Mouse (Mus musculus): ENCODE results near the gene Pde4d.

Gene Pde4d

DNA sequence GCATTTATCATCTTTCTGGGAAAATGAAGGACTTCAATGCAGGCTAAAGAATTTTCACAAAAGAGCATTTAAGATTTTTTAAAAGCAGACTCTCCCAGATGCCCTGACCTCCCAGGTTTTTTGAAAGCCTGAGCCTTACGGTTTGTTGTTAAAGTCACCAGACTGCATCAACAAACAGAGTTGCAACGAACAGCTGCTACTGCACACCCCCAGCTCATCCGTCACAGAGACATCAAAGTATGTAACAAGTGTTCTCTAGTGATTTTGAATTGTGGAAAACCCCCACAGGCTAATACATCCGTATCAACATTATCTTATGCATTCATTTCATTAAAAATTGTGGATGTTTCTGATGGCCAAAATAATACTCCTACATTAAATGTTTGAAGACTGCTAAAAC lies 841.2 kb downstream of the Pde4d start:
- no peak for DNase-seq (ENCODE audit: low read depth, low spot score)

DNA sequence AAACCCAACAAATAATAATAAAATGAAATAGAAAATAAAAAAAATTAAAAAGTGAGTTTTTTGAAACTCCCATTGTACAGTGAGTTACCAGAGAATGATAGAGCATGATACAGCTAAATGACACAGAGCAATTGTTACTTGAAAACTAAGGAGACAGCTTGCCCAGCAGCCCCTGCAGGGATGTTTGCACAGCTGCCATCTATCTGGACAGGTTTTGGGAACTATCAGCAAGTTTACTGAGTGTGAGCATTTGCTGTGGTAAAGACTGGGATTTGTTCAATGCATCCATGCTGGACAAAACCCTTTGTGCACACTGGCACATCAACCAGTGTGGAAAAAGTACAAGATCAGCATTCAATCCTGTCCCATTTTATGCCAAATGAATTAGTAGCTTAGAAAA lies 843.3 kb downstream of the Pde4d start:
- no peak for DNase-seq (ENCODE audit: low read depth, low spot score)

GRCm38 (mm10) chr13:109296347-109297037 lies 846.7 kb downstream of the Pde4d start:
- DNase-seq (ENCODE audit: low read depth, low spot score): no peak

DNA sequence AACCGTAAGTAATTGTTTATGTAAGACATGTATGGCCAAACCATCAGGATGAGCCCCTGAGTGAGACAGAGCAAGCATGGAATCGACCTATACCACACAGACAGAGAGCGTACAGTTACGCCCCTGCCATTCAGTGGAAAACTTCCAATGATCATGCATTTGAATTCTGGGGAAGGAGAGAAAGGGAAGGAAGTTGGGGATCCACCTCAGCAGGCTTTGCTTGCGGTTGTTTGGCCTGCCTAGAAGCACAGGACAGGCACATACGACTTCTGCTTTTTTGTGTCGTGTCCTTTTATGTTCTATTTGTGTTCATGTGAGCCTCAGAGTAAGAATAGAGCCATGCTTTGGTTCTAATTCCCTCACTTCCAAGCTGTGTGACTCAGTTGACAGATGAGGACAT lies 849.1 kb downstream of the Pde4d start:
- no peak for DNase-seq (ENCODE audit: low read depth, low spot score)

DNA sequence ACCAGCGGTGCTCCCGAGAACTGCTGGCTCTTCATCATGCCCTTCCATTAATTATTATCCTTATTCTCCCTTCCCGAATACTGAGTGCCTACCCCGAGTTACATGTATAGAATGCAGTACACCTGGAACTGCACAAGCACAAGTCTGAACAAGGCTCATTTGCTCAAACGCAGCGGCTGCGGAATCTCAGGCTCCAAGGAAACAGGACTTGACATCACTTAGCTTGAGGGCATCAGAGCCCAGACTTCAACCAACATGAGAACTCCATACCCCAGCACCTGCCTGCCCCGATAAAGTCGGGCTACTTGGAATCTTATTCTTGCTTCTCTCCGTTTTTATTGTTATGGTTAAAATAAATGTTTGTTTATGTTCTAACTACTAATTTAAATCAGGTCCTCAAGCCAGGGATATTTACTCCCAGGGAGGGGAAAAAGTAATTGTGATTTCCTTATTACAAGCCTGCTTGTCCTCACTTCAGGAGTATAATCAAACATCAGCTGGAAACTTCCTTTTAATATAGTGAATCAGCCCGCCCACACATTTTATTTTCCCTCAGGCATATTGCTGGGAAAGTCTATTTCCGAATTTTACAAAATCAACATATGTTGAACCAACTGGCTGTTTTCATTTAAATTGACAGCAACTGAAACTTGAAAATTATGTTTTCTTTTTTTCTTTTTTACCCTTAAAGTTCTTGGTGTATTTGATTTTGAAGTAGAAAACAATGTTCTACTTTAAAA lies 849.9 kb downstream of the Pde4d start:
- DNase-seq (ENCODE audit: low read depth, low spot score): no peak

- DNase-seq (ENCODE audit: low read depth, low spot score): no peak
These were observed 862.8 kb downstream of the Pde4d start for GRCm38 (mm10) chr13:109312542-109312941.

DNA sequence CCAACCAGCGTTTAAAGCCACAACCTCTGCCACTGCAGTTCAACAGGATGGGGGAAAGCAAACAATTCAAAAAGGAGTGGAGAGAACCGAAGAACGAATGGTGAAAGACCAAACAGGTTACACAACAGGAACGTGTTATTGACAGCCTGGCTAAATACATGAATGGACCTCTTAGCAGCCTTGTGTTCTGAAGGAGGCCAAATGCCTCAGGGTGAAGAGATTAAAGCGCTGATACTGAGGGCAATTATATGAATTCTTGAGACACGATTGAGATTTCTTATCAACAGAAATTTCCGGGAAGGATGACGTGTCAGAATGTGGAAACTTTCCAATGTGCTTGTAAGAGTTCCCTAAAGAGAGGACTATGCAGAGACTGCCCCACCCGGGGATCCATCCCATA lies 865.9 kb downstream of the Pde4d start:
- DNase-seq (ENCODE audit: low read depth, low spot score): no peak

- DNase-seq (ENCODE audit: low read depth, low spot score): no peak
These were observed 867.9 kb downstream of the Pde4d start for GRCm38 (mm10) chr13:109317644-109318043.

GRCm38 (mm10) chr13:109318434-109318998 lies 868.8 kb downstream of the Pde4d start:
- no peak for DNase-seq (ENCODE audit: low read depth, low spot score)

GRCm38 (mm10) chr13:109326061-109326460 lies 876.3 kb downstream of the Pde4d start:
- DNase-seq (ENCODE audit: low read depth, low spot score): no peak

DNA sequence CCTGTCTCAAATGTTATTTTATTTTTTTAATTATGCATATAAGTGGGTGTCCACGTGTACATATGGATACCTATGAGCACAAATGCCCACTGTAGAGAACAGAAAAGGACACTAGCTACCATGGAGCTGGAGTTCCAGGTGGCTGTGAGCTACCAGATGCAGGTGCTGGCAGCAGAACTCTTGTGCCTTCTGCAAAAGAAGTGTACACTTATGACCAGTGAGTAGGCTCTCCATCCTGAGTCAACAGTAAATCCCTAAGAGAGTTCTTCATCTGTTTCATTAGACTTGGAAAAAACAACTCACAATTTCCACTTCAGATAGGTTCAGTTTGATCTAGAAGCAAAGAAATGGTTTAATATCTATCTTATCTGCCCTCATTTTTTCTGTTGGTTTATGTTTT lies 881.8 kb downstream of the Pde4d start:
- no peak for DNase-seq (ENCODE audit: low read depth, low spot score)

GRCm38 (mm10) chr13:109341902-109342301 lies 892.2 kb downstream of the Pde4d start:
- no peak for DNase-seq (ENCODE audit: low read depth, low spot score)

GRCm38 (mm10) chr13:109342469-109342868 lies 892.7 kb downstream of the Pde4d start:
- DNase-seq (ENCODE audit: low read depth, low spot score): no peak

DNA sequence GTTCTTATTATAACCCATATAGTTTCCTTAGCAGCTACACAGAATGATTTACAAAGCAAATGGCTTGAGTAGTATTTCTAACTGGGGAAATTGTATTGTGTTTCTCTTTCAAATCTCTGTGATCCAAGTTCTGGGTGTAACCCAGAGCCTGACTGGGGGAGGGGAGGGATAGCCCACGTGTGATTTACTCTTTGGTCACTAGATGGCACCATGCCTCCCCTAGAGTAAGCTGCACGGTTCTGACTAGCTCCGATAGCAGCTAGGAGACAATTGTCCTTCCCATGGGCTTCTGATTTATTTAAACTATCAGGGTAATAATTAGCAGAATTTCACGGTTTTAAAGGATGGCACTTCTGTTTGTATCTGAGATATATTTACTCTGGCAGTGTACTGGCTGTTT lies 893.8 kb downstream of the Pde4d start:
- peak; percentile 55 for DNase-seq (ENCODE audit: low read depth, low spot score)

DNA sequence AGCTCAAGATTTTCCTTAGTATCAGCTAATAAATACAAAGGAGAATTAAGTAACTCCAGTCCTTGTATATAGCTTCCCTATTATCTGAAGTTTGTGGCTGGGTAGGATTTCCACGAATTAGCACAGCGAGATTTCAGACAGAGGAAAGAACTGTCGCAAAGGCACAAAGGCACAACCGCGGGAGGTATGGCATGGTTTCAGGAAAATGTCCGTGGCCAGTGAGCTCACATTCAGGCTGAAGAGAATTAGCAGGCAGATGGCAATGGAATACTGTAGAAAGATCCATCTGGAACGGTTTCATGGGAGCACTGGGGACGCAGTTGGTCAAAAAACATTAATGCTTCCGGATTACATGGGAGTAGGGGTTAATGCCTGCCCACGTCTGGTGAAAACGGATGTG lies 898.0 kb downstream of the Pde4d start:
- DNase-seq (ENCODE audit: low read depth, low spot score): no peak

- no peak for DNase-seq (ENCODE audit: low read depth, low spot score)
These were observed 898.6 kb downstream of the Pde4d start for GRCm38 (mm10) chr13:109348316-109348715.

- DNase-seq (ENCODE audit: low read depth, low spot score): no peak
These were observed 900.4 kb downstream of the Pde4d start for GRCm38 (mm10) chr13:109350100-109350499.

- DNase-seq (ENCODE audit: low read depth, low spot score): no peak
These were observed 904.3 kb downstream of the Pde4d start for GRCm38 (mm10) chr13:109354017-109354416.

GRCm38 (mm10) chr13:109356252-109356651 lies 906.5 kb downstream of the Pde4d start:
- no peak for DNase-seq (ENCODE audit: low read depth, low spot score)

DNA sequence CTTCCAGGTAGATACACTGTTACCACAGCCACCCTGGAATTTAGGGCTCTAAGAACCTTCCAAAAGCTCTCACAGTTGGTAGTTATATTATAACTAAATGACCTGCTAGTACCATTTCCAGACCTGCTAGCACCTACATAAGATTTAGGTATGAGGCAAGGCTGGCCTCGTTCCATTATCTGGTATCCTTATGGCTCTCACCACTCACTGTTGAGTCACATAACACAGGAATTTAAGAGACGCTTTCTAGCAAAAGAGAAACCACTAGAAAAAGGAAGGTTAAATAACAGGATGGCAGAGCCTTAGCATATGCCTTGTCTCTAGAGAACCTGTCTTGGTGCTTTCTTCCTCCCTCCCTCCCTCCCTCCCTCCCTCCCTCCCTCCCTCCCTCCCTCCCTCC lies 910.2 kb downstream of the Pde4d start:
- no peak for DNase-seq (ENCODE audit: low read depth, low spot score)

GRCm38 (mm10) chr13:109362340-109362739 lies 912.6 kb downstream of the Pde4d start:
- DNase-seq (ENCODE audit: low read depth, low spot score): no peak

GRCm38 (mm10) chr13:109374465-109374864 lies 924.7 kb downstream of the Pde4d start:
- DNase-seq (ENCODE audit: low read depth, low spot score): no peak

- no peak for DNase-seq (ENCODE audit: low read depth, low spot score)
These were observed 926.9 kb downstream of the Pde4d start for GRCm38 (mm10) chr13:109376681-109377080.

Measured in CD4-positive helper T cell, adult 2 months (primary cell).